Mouse (Mus musculus): ENCODE results near the gene Upp2.

- TF ChIP-seq CTCF (IDR thresholded peaks at IDR 0.05; ENCODE audit: low read depth, low read length) (no peak), TAL1 (conservative IDR thresholded peaks at IDR 0.05; ENCODE audit: low read depth, low read length) (no peak), GATA1 (IDR thresholded peaks at IDR 0.05; ENCODE audit: borderline replicate concordance, low read length) (no peak)
Measured at GRCm38 (mm10) chr2:58565267-58565666, 1.8 kb upstream of the Upp2 start.
